Mouse (Mus musculus) megakaryocyte, embryonic 14.5 days (primary cell): Measurements from ENCODE around the gene Gm37240.

ENCODE experiments used
- FLI1 ChIP-seq: IDR thresholded peaks from 2 replicates; pipeline ENCODE4 v1.6.1; 2012; ENCODE audit warnings: low read length, inconsistent platforms, mixed read lengths
- GATA1 ChIP-seq: IDR thresholded peaks from 3 replicates; pipeline ENCODE4 v1.6.1; 2012; ENCODE audit warnings: mixed read lengths, low read length, inconsistent platforms, borderline replicate concordance

DNA sequence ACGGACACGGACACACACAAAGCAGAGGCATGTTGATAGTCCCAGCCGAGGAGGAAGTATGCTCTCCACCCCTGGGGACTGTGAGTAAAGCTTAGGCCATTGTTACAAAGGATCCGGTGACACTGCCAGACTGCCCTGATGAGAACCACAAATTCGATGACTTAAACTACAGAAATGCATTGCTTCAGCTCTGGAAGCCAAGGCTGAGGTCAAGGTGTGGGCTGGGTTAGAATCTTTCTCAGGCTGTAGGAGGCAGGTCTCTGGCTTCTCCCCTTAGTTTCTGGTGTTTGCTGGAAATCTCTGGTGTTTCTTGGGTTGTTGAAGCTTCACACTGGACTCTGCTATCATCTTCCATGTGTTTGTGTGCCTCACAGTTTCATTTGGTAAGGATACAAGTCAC lies 42.4 kb upstream of the Gm37240 start:
- TF ChIP-seq FLI1 = no peak
- TF ChIP-seq GATA1 = no peak
